Mouse (Mus musculus) erythroblast, embryonic 14.5 days (primary cell): ENCODE data around the gene Actrt3. TPM values are rescaled to one million over a fixed set of nuclear protein-coding genes. Genes with fewer than 3 reads are reported as not detected.

Experiments used
- H3K27me3 ChIP-seq: 2 replicates; pipeline ENCODE4 v1.6.1; 2012; ENCODE audit warnings: inconsistent platforms; ENCODE audit not compliant: control insufficient read depth
- H3K36me3 ChIP-seq: 2 replicates; pipeline ENCODE4 v1.6.1; 2012; ENCODE audit warnings: mild to moderate bottlenecking, inconsistent platforms; ENCODE audit not compliant: control insufficient read depth
- H3K4me1 ChIP-seq: 2 replicates; pipeline ENCODE4 v1.6.1; 2012; ENCODE audit warnings: inconsistent platforms; ENCODE audit not compliant: control insufficient read depth
- H3K4me3 ChIP-seq: replicated peaks from 2 replicates; pipeline ENCODE3; 2012; ENCODE audit warnings: moderate library complexity, mild to moderate bottlenecking, inconsistent platforms
- H3K9me3 ChIP-seq: 2 replicates; pipeline ENCODE4 v1.6.1; 2012; ENCODE audit warnings: low read length, inconsistent platforms, mixed read lengths; ENCODE audit not compliant: control insufficient read depth
- GATA1 ChIP-seq: IDR thresholded peaks from 2 replicates; pipeline ENCODE4 v1.6.1; 2012; ENCODE audit warnings: low read length, inconsistent platforms, mixed read lengths
- TAL1 ChIP-seq: IDR thresholded peaks from 3 replicates; pipeline ENCODE4 v1.6.1; 2012; ENCODE audit warnings: low read length, inconsistent platforms, mixed read lengths
- polyA plus RNA-seq: library from polyadenylated mRNA; stranded (reverse); fragments of >175 nt; gene quantifications from 2 replicates; pipeline ENCODE4 v1.2.3, GENCODE M21; 2012

Gene Actrt3
- polyA plus RNA-seq, 1 experiment, result not detected

GRCm38 (mm10) chr3:30547908-30548307 lies 51.8 kb downstream of the Actrt3 start, which contains the start of gene Mecom:
Gene Mecom, minus strand, starts transcription at chr3:30548008.
- H3K27me3 ChIP-seq, result no peaks in the 10 kb centered on the region
- no peaks in the 10 kb centered on the region for H3K9me3 ChIP-seq
- no peaks in the 10 kb centered on the region for H3K36me3 ChIP-seq
- no peaks in the 10 kb centered on the region for H3K4me1 ChIP-seq
- TF ChIP-seq GATA1 (no peak), TAL1 (no peak)
- H3K4me3 ChIP-seq, result no peak within 1 kb of the TSS

Other genes starting within 250 kb of the Actrt3 start
- 0.02 TPM in 1 of 2 replicates, not detected in the other for gene Mecom, start 51.9 kb downstream of the Actrt3 start, polyA plus RNA-seq
- 0.17 and 0.20 TPM in 2 replicates for gene Mynn, start 2.1 kb upstream of the Actrt3 start, polyA plus RNA-seq
- gene Lrriq4, start 44.6 kb upstream of the Actrt3 start, polyA plus RNA-seq, result 0.03 TPM in 1 of 2 replicates, not detected in the other
- gene Lrrc34, start 47.9 kb upstream of the Actrt3 start, polyA plus RNA-seq, result not detected in 2 replicates
- gene Lrrc31, start 99.9 kb upstream of the Actrt3 start, polyA plus RNA-seq, result not detected in 2 replicates
- gene Samd7, start 146.4 kb upstream of the Actrt3 start, polyA plus RNA-seq, result not detected in 2 replicates
- 9.4 and 10.1 TPM in 2 replicates for gene Sec62, start 192.9 kb upstream of the Actrt3 start, polyA plus RNA-seq